Mouse (Mus musculus): Measurements from ENCODE around the gene Sirt2. TPM values are rescaled to one million over a fixed set of nuclear protein-coding genes. Genes with fewer than 3 reads are reported as not detected.

The Sirt2 gene
- total and polyA plus RNA-seq, 2 experiments from 2014 or later: 95.5 to 147 TPM

- no peak overlapping the region for H3K4me2 ChIP-seq (ENCODE audit: low read depth, low read length)
- 84% methylated on average over 5 of the region's 5 CpGs for WGBS
- H3K27ac ChIP-seq: no peak overlapping the region
- no peak for ATAC-seq
- no peak overlapping the region for H3K4me3 ChIP-seq (ENCODE audit: low read length)
- no peaks in the 10 kb centered on the region for H3K27me3 ChIP-seq (ENCODE audit: insufficient read depth, low read length)
- no peaks in the 10 kb centered on the region for H3K36me3 ChIP-seq (ENCODE audit: insufficient read depth, low read length)
- no peak for TF ChIP-seq CTCF (IDR thresholded peaks at IDR 0.05; ENCODE audit: low read depth)
- DNase-seq (ENCODE audit: low spot score): no peak
- no peak overlapping the region for H3K9ac ChIP-seq (replicated peaks; ENCODE audit: low read length)
- no peaks in the 10 kb centered on the region for H3K4me1 ChIP-seq (ENCODE audit: insufficient read depth, low read length)
- H3K9me3 ChIP-seq (ENCODE audit: low read length): no peaks in the 10 kb centered on the region
Measured at GRCm38 (mm10) chr7:28836936-28837335, 70.4 kb downstream of the Sirt2 start.

Other genes with a start within 250 kb of the Sirt2 start
- not detected in 2 replicates for gene Ifnl3, start 243.9 kb upstream of the Sirt2 start, total RNA-seq (2014; rRNA removed)
- not detected in 2 replicates for gene Ifnl3, start 243.9 kb upstream of the Sirt2 start, polyA plus RNA-seq (2015; fragmentation: Nextera tagmentation; extraction: Ambion mirVana)
- not detected in 2 replicates for gene Sycn, start 225.8 kb upstream of the Sirt2 start, total RNA-seq (2014; rRNA removed)
- not detected in 2 replicates for gene Sycn, start 225.8 kb upstream of the Sirt2 start, polyA plus RNA-seq (2015; fragmentation: Nextera tagmentation; extraction: Ambion mirVana)
- not detected in 2 replicates for gene Nccrp1, start 219.5 kb upstream of the Sirt2 start, total RNA-seq (2014; rRNA removed)
- gene Nccrp1, start 219.5 kb upstream of the Sirt2 start, polyA plus RNA-seq (2015; fragmentation: Nextera tagmentation; extraction: Ambion mirVana): 0.34 TPM in 2 replicates
- 58.8 and 60.5 TPM in 2 replicates for gene Samd4b, start 168.6 kb upstream of the Sirt2 start, total RNA-seq (2014; rRNA removed)
- gene Samd4b, start 168.6 kb upstream of the Sirt2 start, polyA plus RNA-seq (2015; fragmentation: Nextera tagmentation; extraction: Ambion mirVana): 17.7 and 19.7 TPM in 2 replicates
- gene Pak4, start 168.6 kb upstream of the Sirt2 start, total RNA-seq (2014; rRNA removed): 14.8 and 20.3 TPM in 2 replicates
- 13.2 and 14.0 TPM in 2 replicates for gene Pak4, start 168.6 kb upstream of the Sirt2 start, polyA plus RNA-seq (2015; fragmentation: Nextera tagmentation; extraction: Ambion mirVana)
- 0.25 and 1.2 TPM in 2 replicates for gene Acp7, start 135.4 kb upstream of the Sirt2 start, total RNA-seq (2014; rRNA removed)
- 0.28 and 0.56 TPM in 2 replicates for gene Acp7, start 135.4 kb upstream of the Sirt2 start, polyA plus RNA-seq (2015; fragmentation: Nextera tagmentation; extraction: Ambion mirVana)
- 5.0 and 6.1 TPM in 2 replicates for gene Fbxo27, start 73.9 kb upstream of the Sirt2 start, total RNA-seq (2014; rRNA removed)
- 9.0 and 10.2 TPM in 2 replicates for gene Fbxo27, start 73.9 kb upstream of the Sirt2 start, polyA plus RNA-seq (2015; fragmentation: Nextera tagmentation; extraction: Ambion mirVana)
- gene Fbxo17, start 49.9 kb upstream of the Sirt2 start, total RNA-seq (2014; rRNA removed): 3.7 and 5.0 TPM in 2 replicates
- 6.5 and 7.7 TPM in 2 replicates for gene Fbxo17, start 49.9 kb upstream of the Sirt2 start, polyA plus RNA-seq (2015; fragmentation: Nextera tagmentation; extraction: Ambion mirVana)
- gene Mrps12, start 24.9 kb upstream of the Sirt2 start, total RNA-seq (2014; rRNA removed): 66.4 and 90.3 TPM in 2 replicates
- 110 and 111 TPM in 2 replicates for gene Mrps12, start 24.9 kb upstream of the Sirt2 start, polyA plus RNA-seq (2015; fragmentation: Nextera tagmentation; extraction: Ambion mirVana)
- 17.3 and 17.9 TPM in 2 replicates for gene Sars2, start 24.7 kb upstream of the Sirt2 start, total RNA-seq (2014; rRNA removed)
- 18.9 and 20.2 TPM in 2 replicates for gene Sars2, start 24.7 kb upstream of the Sirt2 start, polyA plus RNA-seq (2015; fragmentation: Nextera tagmentation; extraction: Ambion mirVana)
- not detected in 2 replicates for gene Ccer2, start 10.6 kb upstream of the Sirt2 start, total RNA-seq (2014; rRNA removed)
- gene Ccer2, start 10.6 kb upstream of the Sirt2 start, polyA plus RNA-seq (2015; fragmentation: Nextera tagmentation; extraction: Ambion mirVana): 1.4 and 1.9 TPM in 2 replicates
- 18.2 and 22.7 TPM in 2 replicates for gene Nfkbib, start 777 bp downstream of the Sirt2 start, total RNA-seq (2014; rRNA removed)
- 59.7 and 67.9 TPM in 2 replicates for gene Nfkbib, start 777 bp downstream of the Sirt2 start, polyA plus RNA-seq (2015; fragmentation: Nextera tagmentation; extraction: Ambion mirVana)
- 1.2 TPM in 2 replicates for gene Rinl, start 22.2 kb downstream of the Sirt2 start, total RNA-seq (2014; rRNA removed)
- gene Rinl, start 22.2 kb downstream of the Sirt2 start, polyA plus RNA-seq (2015; fragmentation: Nextera tagmentation; extraction: Ambion mirVana): 1.4 and 2.0 TPM in 2 replicates
- 233 and 275 TPM in 2 replicates for gene Hnrnpl, start 41.8 kb downstream of the Sirt2 start, total RNA-seq (2014; rRNA removed)
- gene Hnrnpl, start 41.8 kb downstream of the Sirt2 start, polyA plus RNA-seq (2015; fragmentation: Nextera tagmentation; extraction: Ambion mirVana): 179 and 191 TPM in 2 replicates
- 95.5 and 131 TPM in 2 replicates for gene Ech1, start 58.5 kb downstream of the Sirt2 start, total RNA-seq (2014; rRNA removed)
- gene Ech1, start 58.5 kb downstream of the Sirt2 start, polyA plus RNA-seq (2015; fragmentation: Nextera tagmentation; extraction: Ambion mirVana): 122 and 127 TPM in 2 replicates
- gene Lgals4, start 67.1 kb downstream of the Sirt2 start, total RNA-seq (2014; rRNA removed): 0.47 and 8.4 TPM in 2 replicates
- gene Lgals4, start 67.1 kb downstream of the Sirt2 start, polyA plus RNA-seq (2015; fragmentation: Nextera tagmentation; extraction: Ambion mirVana): 5.0 and 5.8 TPM in 2 replicates
- gene Lgals7, start 97.1 kb downstream of the Sirt2 start, total RNA-seq (2014; rRNA removed): 1.1 TPM in 1 of 2 replicates, not detected in the other
- gene Lgals7, start 97.1 kb downstream of the Sirt2 start, polyA plus RNA-seq (2015; fragmentation: Nextera tagmentation; extraction: Ambion mirVana): 3.7 and 5.0 TPM in 2 replicates
- 0.07 TPM in 1 of 2 replicates, not detected in the other for gene Capn12, start 114.7 kb downstream of the Sirt2 start, total RNA-seq (2014; rRNA removed)
- 0.53 and 0.62 TPM in 2 replicates for gene Capn12, start 114.7 kb downstream of the Sirt2 start, polyA plus RNA-seq (2015; fragmentation: Nextera tagmentation; extraction: Ambion mirVana)
- 81.3 and 85.7 TPM in 2 replicates for gene Actn4, start 195.6 kb downstream of the Sirt2 start, total RNA-seq (2014; rRNA removed)
- 114 and 115 TPM in 2 replicates for gene Actn4, start 195.6 kb downstream of the Sirt2 start, polyA plus RNA-seq (2015; fragmentation: Nextera tagmentation; extraction: Ambion mirVana)
- gene Eif3k, start 215.1 kb downstream of the Sirt2 start, total RNA-seq (2014; rRNA removed): 347 and 472 TPM in 2 replicates
- 309 TPM in 2 replicates for gene Eif3k, start 215.1 kb downstream of the Sirt2 start, polyA plus RNA-seq (2015; fragmentation: Nextera tagmentation; extraction: Ambion mirVana)
- gene Map4k1, start 215.3 kb downstream of the Sirt2 start, total RNA-seq (2014; rRNA removed): 4.1 and 5.8 TPM in 2 replicates
- gene Map4k1, start 215.3 kb downstream of the Sirt2 start, polyA plus RNA-seq (2015; fragmentation: Nextera tagmentation; extraction: Ambion mirVana): 12.5 and 15.0 TPM in 2 replicates

Measured in hindbrain, postnatal 0 days (tissue).